Mouse (Mus musculus) cerebellum, postnatal 25 days (tissue): Measurements from ENCODE around the gene Trhr2.
"Not testable (repeated sequence)": the region's sequence is repeated elsewhere in the genome, so short reads cannot be mapped to it uniquely, and the experiment has no call there.

Source experiments
- DNase-seq, 2 experiments: peaks; one replicate each; pipeline ENCODE4 v3.0.0; 2021; ENCODE audit warnings: mixed read lengths in 2 of 2

Trhr2 gene

DNA sequence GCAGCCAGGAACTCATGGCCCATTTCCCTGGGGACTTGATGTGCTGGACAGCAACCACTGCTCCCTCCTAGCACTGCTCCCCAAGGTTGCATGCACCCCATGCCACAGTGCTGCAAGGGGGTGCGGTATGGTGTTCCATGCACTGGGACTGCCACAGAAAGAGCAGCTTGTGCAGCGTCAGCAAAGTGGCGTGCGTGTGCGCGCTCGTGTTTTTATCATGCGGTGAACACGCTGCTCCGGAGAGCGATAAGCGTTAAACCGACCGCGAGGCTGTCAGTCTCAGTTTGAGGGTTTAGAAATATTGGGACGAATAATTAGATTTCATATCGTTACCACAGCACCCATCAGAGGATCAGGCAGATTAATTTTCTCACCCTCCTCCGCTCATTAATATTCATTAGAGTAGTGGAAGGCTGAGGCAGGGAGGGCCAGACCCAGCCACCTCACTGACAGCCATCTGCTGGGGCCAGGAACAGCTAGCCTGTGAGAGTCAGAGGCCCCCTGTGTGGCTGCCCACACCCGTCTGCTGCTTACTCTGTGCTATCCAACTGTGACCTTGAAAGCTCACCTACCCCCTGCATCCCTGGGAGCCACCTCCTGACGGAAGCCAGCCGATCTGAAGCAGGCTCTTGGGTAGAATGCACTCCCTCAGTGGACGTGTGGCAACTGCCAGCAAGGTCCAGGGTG is 30.9 kb downstream of the Trhr2 start:
- peak in 1 of 2 experiments; percentile 22 for DNase-seq

DNA sequence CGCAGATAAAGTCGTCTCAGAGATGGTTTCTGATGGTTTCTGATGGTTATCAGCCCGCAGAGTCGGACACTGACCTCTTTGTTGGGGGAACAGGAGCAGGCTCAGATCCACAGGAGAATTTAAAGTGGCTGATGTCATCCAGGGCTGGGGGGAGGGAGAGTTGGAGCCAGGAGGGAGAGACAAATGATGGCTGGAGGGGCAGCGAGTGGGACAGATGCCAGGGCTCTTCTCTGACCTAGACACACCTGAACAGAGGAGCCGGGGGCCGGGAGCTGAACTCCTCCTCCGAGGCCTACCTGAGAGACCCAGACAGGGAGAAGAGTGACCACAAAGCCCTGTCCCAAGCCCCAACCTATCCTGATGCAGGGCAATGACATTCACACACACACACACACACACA is 31.5 kb downstream of the Trhr2 start:
- DNase-seq, result peak; percentile 11 to 38

DNA sequence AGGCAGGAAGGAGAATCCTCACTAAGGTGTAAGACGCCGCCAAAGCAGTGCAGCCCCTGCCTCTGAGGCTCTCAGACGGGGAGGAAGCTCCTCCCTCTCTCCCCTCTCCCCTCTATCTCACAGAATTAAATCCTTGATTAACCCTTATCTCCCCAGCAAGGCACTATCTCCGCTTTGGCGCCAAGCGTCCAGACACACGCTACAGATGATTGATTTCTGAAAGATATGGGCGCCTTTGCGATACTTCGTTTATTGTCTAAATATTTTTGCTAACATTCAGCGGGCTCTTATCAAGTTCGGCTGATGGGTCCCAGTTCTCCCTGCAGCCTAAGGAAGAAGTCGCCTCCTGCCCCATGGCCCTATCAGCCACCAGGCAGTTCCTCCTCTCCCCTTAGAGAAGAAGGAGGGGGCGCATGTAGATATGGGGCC is 34.4 kb downstream of the Trhr2 start:
- DNase-seq, result no peak

DNA sequence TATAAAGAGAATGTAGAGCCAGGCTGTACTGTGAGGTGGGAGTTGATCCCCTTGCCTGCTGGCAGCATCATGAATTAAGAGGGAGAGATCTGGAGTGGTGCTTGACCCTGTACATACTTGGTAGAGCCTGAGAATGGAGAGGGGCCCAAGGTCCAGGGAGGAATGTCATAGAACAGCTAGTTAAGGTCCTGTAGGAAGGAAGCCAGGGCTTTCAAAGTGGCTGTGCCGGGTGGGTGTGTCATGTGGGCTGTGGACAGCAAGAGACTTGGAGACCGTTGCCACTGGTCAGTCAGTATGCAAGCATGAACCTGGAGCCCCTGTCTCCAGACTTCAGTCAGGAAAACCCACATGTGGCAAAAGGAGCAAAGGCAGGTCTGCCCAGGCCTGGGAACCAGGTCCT is 35.4 kb downstream of the Trhr2 start:
- no peak for DNase-seq

DNA sequence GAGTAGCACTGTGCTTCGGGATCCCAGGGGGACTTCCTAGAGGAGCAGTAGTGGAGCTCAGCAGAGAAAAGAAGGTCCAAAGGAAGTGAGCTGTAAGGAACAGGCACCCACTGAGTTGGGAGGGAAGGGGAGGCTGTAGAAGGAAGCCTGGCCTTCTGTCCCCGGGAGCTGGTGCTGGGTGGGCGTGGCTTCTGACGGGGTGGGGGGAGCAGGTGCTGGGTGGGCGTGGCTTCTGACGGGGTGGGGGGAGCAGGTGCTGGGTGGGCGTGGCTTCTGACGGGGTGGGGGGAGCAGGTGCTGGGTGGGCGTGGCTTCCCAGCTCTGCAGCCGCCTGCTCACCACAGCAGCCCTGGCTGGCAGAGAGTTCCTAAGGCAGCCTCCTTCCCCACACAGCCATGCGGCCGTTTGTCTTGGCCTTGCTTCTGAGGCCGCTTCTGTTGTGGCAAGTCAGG is 36.6 kb downstream of the Trhr2 start:
- DNase-seq, result not testable (repeated sequence)

DNA sequence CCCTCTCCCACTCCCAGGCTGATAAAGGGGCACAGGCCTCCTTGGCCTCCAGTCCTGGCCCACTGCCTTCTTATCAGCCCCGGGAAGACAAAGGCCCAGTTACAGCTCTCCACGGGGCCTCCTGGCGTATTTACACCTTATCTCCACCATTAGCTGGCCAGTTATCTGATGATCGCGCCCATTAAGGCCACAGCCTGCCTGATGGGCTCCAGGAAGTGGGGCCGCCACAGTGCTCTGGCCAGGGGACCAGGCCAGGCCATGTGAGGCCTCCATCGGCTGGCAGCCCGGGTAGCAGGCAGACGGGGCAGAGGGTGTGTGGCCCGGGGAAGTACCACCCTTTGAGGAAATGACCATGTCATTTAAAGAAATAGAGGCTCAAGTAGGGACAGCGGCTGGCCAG is 37.8 kb downstream of the Trhr2 start:
- no peak for DNase-seq

DNA sequence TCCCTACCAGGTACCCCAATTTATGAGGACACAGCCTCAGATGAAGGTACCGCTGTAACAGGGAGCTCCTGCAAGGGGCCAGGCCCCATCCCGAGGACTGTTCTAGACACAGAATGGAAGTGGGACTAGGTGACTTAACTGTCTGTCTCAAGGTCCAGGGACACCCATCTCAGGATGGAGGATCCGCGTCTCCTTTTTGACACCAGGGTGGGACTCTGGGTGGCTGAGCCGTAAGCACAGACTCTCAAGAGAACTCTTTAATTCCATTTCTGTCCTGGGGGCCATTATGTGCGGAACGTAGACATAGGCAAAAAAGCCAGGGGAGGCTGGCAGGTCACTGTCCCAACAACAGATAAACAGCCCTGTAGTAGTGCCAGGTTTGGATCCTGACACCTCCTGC is 38.4 kb downstream of the Trhr2 start:
- DNase-seq, result no peak

DNA sequence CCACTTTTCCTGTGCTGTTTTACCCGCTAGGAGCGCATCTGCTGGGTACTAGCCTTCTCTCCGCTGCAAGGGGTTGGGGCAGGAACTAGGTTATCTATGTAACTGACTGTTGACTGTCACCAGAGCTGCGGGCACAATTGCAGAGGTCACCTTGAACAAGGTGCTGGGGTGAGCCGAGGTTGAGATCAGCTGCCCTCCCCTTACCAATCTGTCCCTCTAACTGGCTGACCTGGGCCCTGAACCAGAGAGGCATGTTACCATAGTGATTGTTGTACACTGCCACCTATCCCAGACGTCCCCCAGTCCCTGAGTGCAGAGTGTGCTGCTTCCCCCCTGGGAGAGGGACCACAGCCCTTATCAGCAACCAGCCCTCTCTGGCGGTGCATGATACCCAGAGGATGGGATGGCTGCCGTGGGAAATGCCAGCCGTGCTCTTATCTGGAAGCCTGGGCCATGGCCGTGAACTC is 39.1 kb downstream of the Trhr2 start:
- no peak for DNase-seq

DNA sequence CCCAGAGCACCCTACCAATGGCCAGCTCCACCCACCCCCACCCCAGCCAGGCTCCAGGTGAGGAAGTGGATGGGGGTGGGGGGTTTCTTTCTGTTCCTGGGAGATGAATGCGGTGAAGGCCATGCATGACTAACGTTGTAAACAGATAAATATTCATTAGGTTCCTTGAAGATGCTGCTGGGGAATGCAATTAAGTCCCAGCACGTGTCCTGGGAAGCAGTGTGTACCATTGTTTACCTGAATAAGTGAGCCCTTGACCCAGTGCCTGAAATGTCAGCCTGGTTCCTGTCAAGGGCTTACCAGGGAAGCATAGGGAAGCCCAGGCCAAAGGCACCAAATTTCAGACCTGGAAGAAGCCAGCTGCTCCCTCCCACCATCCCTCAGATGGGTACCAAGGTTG is 40.0 kb downstream of the Trhr2 start:
- no peak for DNase-seq

DNA sequence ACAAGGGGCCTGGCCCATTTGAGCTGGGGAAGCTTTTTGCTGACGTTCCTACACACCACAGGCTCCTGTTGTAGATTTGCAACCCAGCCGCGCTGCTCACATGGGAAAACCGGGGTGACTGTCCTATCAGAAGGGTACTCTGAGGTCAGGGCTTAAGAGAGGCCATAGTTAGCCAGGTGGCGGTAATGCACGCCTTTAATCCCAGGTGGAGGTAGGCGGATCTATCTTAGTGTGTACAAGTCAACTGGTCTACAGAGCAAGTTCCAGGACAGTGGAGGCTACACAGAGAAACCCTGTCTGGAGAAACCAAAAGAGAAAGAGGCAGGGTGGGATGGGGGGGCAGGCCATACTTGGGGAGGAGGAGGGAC is 40.9 kb downstream of the Trhr2 start:
- DNase-seq, result no peak

DNA sequence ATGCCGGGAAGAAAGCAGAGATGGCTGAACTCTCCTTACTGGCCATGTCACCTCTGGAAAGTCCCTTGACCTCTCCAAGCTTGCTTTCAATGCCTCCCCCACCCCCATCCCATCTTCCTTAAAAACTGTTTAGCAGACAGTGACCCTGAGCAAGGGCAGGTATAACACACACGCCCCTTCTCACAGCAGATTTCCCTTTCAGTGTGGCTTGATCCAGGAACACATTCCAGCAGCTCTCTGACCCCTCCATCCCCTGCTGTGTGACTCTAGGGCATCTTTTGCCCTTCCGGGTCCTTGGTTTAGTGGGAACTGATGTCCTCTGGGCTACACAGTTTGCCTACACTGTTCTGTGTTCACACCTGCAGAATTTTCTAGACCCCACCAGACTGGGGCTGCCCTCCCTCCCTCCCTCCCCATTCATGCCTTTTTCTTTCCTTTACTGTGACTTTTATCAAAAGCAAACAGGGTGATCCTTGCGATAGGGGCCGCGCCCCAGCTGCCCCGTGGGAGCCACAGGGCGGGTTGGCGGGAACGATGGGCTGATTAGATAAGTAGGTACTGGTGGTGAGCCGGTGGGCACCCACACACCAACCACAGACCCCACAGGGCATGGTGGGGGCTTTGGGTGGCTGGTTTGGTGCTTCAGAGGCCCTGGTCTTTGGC is 41.4 kb downstream of the Trhr2 start:
- no peak for DNase-seq

DNA sequence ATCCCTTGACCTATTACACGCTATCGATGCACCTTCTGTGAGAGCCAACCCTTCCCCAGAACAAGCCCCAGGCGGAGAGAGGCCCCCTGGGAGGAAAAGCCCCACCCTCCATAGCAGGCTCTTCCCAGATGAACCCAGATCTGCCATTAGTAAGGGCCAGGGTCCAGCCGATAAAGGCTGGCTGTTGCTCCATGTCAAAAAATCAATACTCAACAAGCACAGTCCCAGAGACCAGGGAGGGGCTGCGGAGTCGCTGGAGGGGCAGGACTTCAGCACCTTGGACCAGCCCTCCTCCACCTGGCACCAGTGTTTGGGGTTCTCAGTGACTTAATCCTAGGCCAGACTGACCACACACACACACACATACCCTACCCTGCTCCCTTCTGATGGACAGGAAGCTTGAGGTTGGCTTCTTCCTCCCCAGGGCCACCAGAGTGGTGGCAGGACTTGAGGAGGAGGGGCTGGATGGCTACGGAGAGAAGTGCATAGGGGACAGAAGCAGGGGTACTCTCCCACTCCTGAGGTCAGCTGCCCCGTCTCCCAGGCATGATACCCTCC is 42.5 kb downstream of the Trhr2 start:
- no peak for DNase-seq

DNA sequence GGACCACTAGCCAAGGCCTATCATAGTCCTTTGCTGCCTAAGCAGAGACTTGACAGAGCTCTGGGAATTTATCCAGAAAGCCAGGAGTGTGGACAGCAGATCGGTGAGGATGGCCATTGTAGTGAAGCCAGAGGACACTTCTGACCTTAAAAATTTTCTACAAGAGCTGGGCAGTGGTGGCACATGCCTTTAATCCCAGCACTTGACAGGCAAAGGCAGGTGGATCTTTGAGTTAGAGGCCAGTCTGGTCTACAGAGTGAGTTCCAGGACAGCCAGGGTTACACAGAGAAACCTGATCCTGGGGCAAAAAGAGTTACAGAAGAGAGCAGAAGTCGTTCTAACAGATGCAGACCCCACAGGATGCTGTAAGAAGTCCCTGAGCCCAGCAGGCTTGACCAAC is 44.1 kb downstream of the Trhr2 start:
- DNase-seq, result no peak

DNA sequence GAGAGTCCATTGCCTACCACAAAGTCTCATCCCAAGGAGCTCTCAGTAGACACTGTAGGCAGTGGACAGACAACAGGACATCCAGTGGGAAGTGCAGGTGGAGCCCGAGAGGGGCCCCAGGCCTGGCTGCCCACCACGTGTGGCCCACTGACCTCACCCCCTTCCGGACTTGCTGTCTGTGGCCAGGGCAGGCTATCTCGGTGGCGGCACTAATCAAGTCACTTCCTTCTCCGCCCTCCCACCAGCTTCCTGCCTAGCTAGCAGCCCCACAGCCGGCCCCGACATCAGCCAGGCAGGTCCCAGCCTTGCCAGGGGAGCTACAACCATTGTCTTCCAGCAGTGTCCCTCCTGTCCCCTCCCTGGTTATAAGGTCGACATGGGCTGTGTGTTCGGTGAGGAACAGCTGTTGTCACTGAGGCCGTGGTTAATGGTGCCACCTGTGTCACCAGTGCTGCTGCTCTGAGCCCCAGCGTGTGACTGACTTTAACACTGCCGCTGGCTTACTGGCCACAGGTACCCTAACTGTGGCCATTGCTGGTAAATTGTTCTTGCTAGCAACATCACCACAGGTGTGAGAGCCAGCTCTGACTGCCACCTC is 45.5 kb downstream of the Trhr2 start:
- no peak for DNase-seq

DNA sequence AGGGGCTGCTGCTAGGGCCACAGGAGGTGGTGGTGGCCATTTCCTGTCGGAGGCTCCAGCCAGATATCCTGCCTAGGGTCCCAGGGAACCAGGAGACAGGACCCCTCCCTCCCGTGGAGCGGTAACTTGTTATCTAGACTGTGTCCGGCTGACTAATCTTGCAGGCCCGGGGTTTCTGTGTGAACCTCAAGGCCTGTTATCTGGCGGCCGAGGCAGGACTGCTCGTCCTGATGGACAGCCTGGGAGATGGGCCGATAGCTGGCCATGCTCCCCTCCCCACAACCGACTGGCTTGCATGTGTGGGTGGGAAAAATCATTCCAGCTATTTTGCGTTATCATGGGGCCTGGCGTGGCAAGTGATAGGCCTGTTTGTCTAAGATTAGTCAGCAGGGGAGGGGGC is 47.2 kb downstream of the Trhr2 start:
- no peak for DNase-seq

DNA sequence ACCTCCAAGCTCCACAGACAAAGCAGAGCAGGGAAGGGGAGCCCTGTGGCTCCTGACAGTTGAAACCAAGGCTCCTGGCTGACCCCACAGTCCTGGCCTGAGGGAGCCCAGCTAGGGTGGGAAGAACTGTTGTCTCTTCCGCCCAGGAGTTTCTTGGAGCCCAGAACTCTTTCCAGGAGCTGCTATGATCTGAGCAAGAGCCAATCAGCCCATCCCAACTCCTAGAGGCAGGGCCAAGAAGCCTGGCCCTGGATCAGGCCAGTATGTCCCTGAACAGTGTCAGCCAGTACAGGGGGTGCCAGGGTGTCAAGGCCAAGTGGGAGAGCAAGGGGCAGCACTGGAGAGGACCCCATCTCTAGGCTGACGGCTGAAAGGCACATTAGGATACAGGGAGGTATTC is 48.0 kb downstream of the Trhr2 start:
- DNase-seq, result no peak

DNA sequence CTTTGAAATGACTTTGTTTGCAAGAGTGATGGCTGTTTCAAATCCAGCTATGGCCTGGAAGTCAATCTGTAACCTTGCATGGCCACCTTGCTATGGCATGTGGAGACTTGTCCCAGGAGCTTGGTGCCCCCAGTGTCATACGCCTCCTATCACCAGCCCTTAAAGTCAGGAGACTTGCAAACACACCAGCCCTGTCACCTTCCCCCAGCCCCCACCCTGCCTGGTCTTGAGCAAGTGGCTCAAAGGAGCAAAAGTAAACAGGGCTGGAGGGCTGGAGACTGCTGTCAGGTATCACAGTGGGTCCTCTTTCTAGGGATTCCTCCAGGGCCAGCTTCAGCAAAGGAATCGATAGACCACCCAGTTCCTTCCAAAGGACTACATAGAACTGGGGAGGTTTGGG is 49.4 kb downstream of the Trhr2 start:
- no peak for DNase-seq

DNA sequence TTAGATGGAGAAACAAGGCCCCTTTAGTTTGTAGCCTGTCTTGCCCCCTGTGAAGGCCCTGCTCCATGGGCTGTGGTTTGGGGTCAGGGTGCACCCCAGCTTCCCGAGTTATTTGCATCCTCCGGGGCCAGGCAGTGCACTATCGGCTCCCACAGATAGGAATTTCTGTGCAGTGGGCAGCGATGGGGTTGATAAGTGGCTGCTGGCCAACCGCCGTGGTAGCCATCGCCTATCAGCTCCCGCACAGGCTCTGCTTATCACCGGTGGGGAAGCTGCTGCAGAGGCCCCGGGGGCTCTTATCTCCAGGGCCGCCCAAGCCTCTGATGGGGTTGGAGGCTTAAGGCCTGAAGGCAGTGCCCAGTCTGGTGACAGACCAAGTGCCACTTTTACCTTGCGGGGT is 51.3 kb downstream of the Trhr2 start:
- DNase-seq, result no peak

DNA sequence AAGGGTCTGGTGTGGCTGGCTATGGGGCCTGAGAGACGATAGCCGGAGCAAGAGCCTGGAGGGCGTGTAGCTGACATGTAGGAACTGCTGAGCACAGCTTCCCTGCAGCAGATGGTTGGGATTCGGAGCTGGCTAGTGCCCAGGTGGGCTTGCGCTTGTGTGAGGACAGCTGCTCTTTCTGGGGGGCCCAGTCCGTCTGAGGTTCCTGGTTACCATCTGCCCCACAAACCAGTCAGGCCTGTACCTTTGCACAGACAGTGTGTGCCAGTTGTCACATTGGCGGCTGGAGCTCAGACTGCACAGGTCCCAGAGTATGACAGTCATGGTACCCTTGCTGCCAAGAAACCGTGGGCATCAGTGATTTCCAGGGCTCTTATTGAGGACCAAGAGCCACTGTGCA is 52.7 kb downstream of the Trhr2 start:
- peak; percentile 58 to 64 for DNase-seq
